8 mouse cellular contexts compared by ENCODE assay signal in the genomic region with DNA sequence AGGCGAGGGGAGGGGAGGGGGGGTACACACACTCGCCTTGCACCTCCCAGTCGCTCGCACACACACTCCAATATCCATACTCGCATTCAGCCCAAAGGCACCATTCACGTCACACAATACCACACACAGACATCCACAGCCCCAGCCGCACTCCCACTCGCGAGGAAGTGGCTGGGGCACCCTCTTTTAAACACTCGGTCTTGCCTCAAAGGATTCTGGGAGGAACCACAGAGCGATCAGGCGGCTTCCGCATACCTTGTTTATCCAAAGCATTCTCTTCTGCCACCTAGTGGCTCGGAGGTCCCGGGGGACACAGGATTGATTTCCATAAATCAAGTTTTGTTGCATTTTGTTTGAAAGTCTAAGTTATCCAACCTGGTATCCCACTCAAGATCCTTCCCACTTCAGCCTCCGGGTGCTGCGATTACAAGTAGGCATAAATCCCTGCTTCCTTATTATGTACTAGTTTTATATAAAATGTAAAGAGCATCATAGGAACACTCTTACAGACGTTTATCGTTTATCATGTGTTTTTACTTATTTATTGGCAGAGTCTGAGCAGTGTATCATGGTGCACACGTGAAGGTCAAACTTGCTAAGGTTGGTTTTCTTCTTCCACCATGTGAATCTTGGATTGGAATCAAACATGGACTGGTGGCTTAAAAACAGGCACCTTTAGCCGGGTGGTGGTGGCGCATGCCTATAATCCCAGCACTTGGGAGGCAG. TPM values are rescaled to one million over a fixed set of nuclear protein-coding genes. Genes with fewer than 3 reads are reported as not detected.
A peak's percentile ranks its signal among the peaks of the same experiment; 100 is the strongest.
DNase-seq lines count a peak whose midpoint lies in the region; ATAC-seq lines count a peak whose summit lies in the region.

No protein-coding gene starts in this region.

- peak; percentile 96 for ATAC-seq in hindbrain, embryonic 13.5 days (ENCODE audit: low FRiP score)

- peaks cover 8% of the 10 kb centered on the region for H3K4me1 ChIP-seq in hindbrain, embryonic 13.5 days (replicated peaks)

- peak overlapping the region; percentile 76 for H3K4me2 ChIP-seq in hindbrain, embryonic 13.5 days

- 19% methylated on average over 20 of the region's 22 CpGs for WGBS in hindbrain, embryonic 13.5 days

- no peaks in the 10 kb centered on the region for H3K27me3 ChIP-seq in hindbrain, embryonic 13.5 days

- peak; percentile 97 for DNase-seq in NIH3T3 (ENCODE audit: low read depth)
- DNase-seq in cerebellum, postnatal 10 days = peak; percentile 96
- DNase-seq in frontal cortex, postnatal 10 days (ENCODE audit: low spot score in 2 of 2) = peak; percentile 90 to 91
- peak; percentile 84 to 97 for DNase-seq in layer of hippocampus, postnatal 25 days (ENCODE audit: extremely low spot score in 1 of 2, low spot score in 1 of 2)
- peak; percentile 96 for DNase-seq in lung, postnatal 25 days (ENCODE audit: low spot score)
- peak; percentile 97 for DNase-seq in retina, embryonic 14.5 days (ENCODE audit: low spot score)
- peak; percentile 94 for DNase-seq in thymus, postnatal 4 days

- H3K4me3 ChIP-seq in hindbrain, embryonic 13.5 days = peak overlapping the region; percentile 83

- H3K9me3 ChIP-seq in hindbrain, embryonic 13.5 days = no peaks in the 10 kb centered on the region

- peak overlapping the region; percentile 98 for H3K9ac ChIP-seq in hindbrain, embryonic 13.5 days

- H3K27ac ChIP-seq in hindbrain, embryonic 13.5 days = peak overlapping the region; percentile 96

- H3K36me3 ChIP-seq in hindbrain, embryonic 13.5 days = peaks cover 29% of the 10 kb centered on the region

RNA-seq across cellular contexts. Expression of gene Tmem167b, which starts 7.5 kb away (rescaled TPM):
- polyA plus RNA-seq in hindbrain, embryonic 13.5 days (2015; fragmentation: Nextera tagmentation; extraction: Ambion mirVana) = 58.8 and 60.6 TPM in 2 replicates
- total RNA-seq in layer of hippocampus, postnatal 25 days (2021) = 10 to 100 TPM; 49.6 to 54.1 TPM

RNA-seq across cellular contexts. Expression of gene Taf13, which starts 16.7 kb away (rescaled TPM):
- 63.8 and 66.2 TPM in 2 replicates for polyA plus RNA-seq in hindbrain, embryonic 13.5 days (2015; fragmentation: Nextera tagmentation; extraction: Ambion mirVana)
- 10 to 100 TPM; 25.6 to 29.0 TPM for total RNA-seq in layer of hippocampus, postnatal 25 days (2021)

RNA-seq across cellular contexts. Expression of gene 5330417C22Rik, which starts 18.4 kb away (rescaled TPM):
- polyA plus RNA-seq in hindbrain, embryonic 13.5 days (2015; fragmentation: Nextera tagmentation; extraction: Ambion mirVana) = 9.8 and 10.0 TPM in 2 replicates
- total RNA-seq in layer of hippocampus, postnatal 25 days (2021) = 10 to 100 TPM; 24.2 to 27.8 TPM

RNA-seq across cellular contexts. Expression of gene 1700013F07Rik, which starts 20.8 kb away (rescaled TPM):
- polyA plus RNA-seq in hindbrain, embryonic 13.5 days (2015; fragmentation: Nextera tagmentation; extraction: Ambion mirVana) = 0.74 and 2.9 TPM in 2 replicates
- total RNA-seq in layer of hippocampus, postnatal 25 days (2021) = 1 to 10 TPM in 1 of 2 experiments, under 1 TPM in 1; 0.98 to 2.4 TPM

RNA-seq across cellular contexts. Expression of gene Wdr47, which starts 36.3 kb away (rescaled TPM):
- 91.5 and 96.5 TPM in 2 replicates for polyA plus RNA-seq in hindbrain, embryonic 13.5 days (2015; fragmentation: Nextera tagmentation; extraction: Ambion mirVana)
- 100 to 1,000 TPM; 130 to 139 TPM for total RNA-seq in layer of hippocampus, postnatal 25 days (2021)

Comparison
In these comparisons a context has a peak if more than half of its experiments do, and no peak if none do; other contexts are left out.
1. Peak in every context shown above with its lines: DNase-seq, ATAC-seq, H3K4me3 ChIP-seq and H3K27ac ChIP-seq.